Mouse (Mus musculus) gastrocnemius, adult 18-20 months (tissue): ENCODE data around the gene Pot1b. TPM values are rescaled to one million over a fixed set of nuclear protein-coding genes. Genes with fewer than 3 reads are reported as not detected.

Experiments used
- DNase-seq: peaks from one replicate; pipeline ENCODE4 v3.0.0; 2021; ENCODE audit warnings: low spot score
- long read RNA-seq, 2 experiments: library from polyadenylated mRNA; stranded (forward); transcript quantifications; one replicate each; pipeline ENCODE4 v2.0.0; 2021
- total RNA-seq, 2 experiments: library from RNA; stranded (reverse); gene quantifications; 2 replicates each; pipeline ENCODE4 v1.2.3; 2021

The Pot1b gene
- total RNA-seq, result 1 to 10 TPM in 1 of 2 experiments, under 1 TPM in 1; 0.80 to 1.1 TPM
- long read RNA-seq, experiment 1, result 0 reads
- long read RNA-seq, experiment 2, result 0 reads

GRCm38 (mm10) chr17:55711984-55712811 is at the start of gene Pot1b:
Gene Pot1b, minus strand, starts transcription at chr17:55712628.
- peak; percentile 98 for DNase-seq

- DNase-seq, result no peak
Observed at GRCm38 (mm10) chr17:55751170-55751569, 38.7 kb upstream of the Pot1b start.

- DNase-seq, result no peak
Observed at GRCm38 (mm10) chr17:55749786-55750185, 37.4 kb upstream of the Pot1b start, which contains the start of gene Adgre4. Gene Adgre4, plus strand, starts transcription at chr17:55749984.

- no peak for DNase-seq
Observed at GRCm38 (mm10) chr17:55736675-55737074, 24.2 kb upstream of the Pot1b start.

GRCm38 (mm10) chr17:55726193-55726592 is 13.8 kb upstream of the Pot1b start:
- DNase-seq, result no peak

- no peak for DNase-seq
Observed at GRCm38 (mm10) chr17:55722250-55722649, 9.8 kb upstream of the Pot1b start.

- no peak for DNase-seq
Observed at GRCm38 (mm10) chr17:55721270-55721669, 8.8 kb upstream of the Pot1b start.

GRCm38 (mm10) chr17:55702865-55703264 is 9.6 kb downstream of the Pot1b start:
- DNase-seq, result no peak

- DNase-seq, result peak; percentile 60
Observed at GRCm38 (mm10) chr17:55702161-55702820, 10.1 kb downstream of the Pot1b start.

GRCm38 (mm10) chr17:55699388-55699787 is 13.0 kb downstream of the Pot1b start:
- no peak for DNase-seq

- DNase-seq, result no peak
Observed at GRCm38 (mm10) chr17:55661099-55661498, 51.3 kb downstream of the Pot1b start.

GRCm38 (mm10) chr17:55625092-55625491 is 87.3 kb downstream of the Pot1b start, which contains the start of gene Vmn2r118:
Gene Vmn2r118, minus strand, starts transcription at chr17:55625192.
- DNase-seq, result no peak

Other genes with a start within 250 kb of the Pot1b start
- not detected for gene Vmn2r118, start 87.4 kb downstream of the Pot1b start, total RNA-seq
- gene Adgre4, start 37.4 kb upstream of the Pot1b start, total RNA-seq, result under 1 TPM; 0.09 to 0.12 TPM
- 1 to 10 TPM; 3.8 to 4.0 TPM for gene Zfp119a, start 166.3 kb upstream of the Pot1b start, total RNA-seq
- gene Zfp959, start 179.5 kb upstream of the Pot1b start, total RNA-seq, result 1 to 10 TPM; 4.0 TPM
- gene Zfp119b, start 236.9 kb upstream of the Pot1b start, total RNA-seq, result 1 to 10 TPM; 3.0 to 3.2 TPM
- gene Ebi3, start 240.0 kb upstream of the Pot1b start, total RNA-seq, result under 1 TPM; 0.27 to 0.38 TPM
- gene Yju2, start 246.5 kb upstream of the Pot1b start, total RNA-seq, result 1 to 10 TPM; 7.4 to 8.0 TPM